Mouse (Mus musculus) telencephalon, adult 2 months (tissue): ENCODE measurements around the gene Tsga10.
A peak's percentile ranks its signal among the peaks of the same experiment; 100 is the strongest.

Source experiments
- DNase-seq: peaks from one replicate; pipeline ENCODE4 v3.0.0-alpha.2; 2011; ENCODE audit warnings: low read depth, low spot score

Gene Tsga10

GRCm38 (mm10) chr1:37866286-37866685 is at the start of gene Tsga10:
Gene Tsga10 (minus strand): TSS chr1:37866429.
- no peak for DNase-seq

- DNase-seq = no peak
Observed at GRCm38 (mm10) chr1:37912751-37913150, 46.5 kb upstream of the Tsga10 start.

GRCm38 (mm10) chr1:37903178-37903577 is 36.9 kb upstream of the Tsga10 start:
- DNase-seq = peak; percentile 16

- no peak for DNase-seq
Observed at GRCm38 (mm10) chr1:37900288-37900687, 34.1 kb upstream of the Tsga10 start.

DNA sequence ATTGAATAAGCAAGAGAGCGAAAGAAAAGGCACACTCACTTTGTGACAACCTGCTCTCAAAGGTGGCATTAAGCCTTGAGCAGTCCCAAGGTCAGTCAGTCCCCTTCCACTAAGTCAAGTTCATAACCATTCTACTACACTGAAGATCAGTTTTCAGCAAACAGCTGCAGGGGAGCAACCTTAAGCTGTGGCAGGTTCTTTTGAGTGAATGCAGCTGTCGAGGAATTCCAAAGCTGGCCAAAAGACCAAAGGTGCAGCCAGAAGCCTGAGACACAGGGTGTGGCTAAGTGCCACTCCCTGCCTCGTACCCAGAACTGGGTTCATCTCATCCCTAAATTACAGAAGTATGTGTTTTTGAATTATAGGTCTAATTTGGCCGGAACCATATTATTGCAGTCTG is 33.6 kb upstream of the Tsga10 start:
- no peak for DNase-seq

DNA sequence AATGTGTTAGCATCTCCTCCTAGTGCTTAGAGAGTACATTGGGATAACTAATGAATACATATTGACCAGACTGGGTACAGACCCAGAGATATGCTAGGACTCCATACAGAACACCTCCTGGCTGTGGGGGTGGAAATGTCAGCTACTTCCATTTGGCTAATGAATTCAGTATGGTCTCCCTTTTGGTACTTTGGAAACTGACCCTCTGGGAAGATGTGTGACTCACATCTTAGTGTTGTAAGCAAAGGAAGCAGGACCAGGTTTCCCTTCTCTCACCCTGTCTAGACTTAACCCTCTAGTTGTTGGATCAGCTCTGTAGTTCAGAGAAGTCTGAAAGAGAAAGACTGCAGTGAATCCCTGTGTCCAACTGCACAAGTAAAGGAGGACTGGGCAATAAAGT is 28.4 kb upstream of the Tsga10 start:
- no peak for DNase-seq

- no peak for DNase-seq
Observed at GRCm38 (mm10) chr1:37891400-37891799, 25.2 kb upstream of the Tsga10 start.

DNA sequence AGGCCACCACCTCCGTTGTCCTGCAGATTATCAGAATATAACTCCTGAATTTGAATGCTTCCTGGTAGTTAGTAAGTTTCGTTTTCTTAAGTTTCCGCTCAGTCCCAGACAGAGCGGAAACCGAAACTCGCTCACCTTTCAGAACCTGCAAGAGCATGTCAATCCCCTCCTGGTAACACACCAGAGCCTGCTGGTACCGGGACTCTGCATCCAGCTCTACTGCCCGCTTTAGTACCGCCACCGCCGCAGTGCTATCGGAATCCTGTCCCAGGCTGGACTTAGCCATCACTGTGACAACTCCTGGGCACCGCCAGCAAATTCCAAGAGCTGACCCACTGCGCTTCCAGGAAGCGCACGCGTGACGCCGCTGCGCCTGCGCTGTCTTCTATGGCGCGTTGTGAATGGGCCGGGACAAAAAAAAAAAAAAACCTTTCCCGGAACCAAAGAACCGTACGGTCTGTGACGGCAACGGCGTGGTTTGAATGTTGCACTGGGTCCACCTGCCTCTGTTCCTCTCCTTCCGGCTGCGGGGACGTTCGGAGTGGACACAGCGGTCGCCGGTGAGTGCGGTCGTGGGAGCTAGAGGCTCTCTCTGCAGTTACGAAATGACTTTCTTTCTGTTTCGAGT is 23.9 kb upstream of the Tsga10 start, which contains the start of the genes Mitd1 and Mrpl30:
Gene Mitd1, minus strand, starts transcription at position 387 of the 628 bp plus-strand sequence.
Gene Mrpl30, plus strand, starts transcription at position 453 of the 628 bp plus-strand sequence.
- DNase-seq = peak; percentile 88

- DNase-seq = no peak
Observed at GRCm38 (mm10) chr1:37889206-37889605, 23.0 kb upstream of the Tsga10 start.

GRCm38 (mm10) chr1:37884451-37884850 is 18.2 kb upstream of the Tsga10 start:
- no peak for DNase-seq

GRCm38 (mm10) chr1:37883411-37883810 is 17.2 kb upstream of the Tsga10 start:
- no peak for DNase-seq

DNA sequence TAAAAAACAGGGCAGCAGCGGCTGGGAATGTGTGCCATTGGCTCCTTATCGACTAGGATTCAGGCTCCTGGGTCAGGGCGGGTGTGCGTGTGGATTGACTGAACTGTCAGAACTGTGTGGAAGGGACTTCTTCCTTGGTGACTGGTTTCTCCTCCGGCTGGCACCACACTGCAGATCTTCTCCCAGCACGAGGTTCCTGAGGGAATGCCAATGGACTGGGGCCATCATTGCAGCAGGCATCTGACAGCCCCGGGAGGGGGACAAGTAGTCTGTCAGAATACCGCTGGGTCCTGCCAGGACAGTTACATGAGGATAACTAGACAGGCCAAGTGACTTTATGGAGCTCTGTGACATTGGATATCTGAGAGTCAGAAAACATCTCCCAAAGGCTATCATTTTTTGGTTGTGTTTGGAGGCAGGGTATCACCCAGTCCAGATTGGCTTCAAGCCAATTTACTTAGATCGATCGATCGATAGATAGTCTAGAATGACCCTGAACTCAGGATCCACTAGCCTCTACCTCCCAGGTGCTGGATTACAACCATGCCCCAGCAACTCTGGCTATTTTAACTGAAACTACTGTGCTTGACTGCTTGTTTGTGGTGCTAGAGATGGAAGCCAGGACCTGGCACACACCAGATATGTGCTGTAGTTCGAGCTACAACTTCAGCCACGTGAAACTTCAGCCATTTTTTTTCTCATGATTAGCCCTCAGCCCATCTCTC is 11.7 kb upstream of the Tsga10 start:
- no peak for DNase-seq

DNA sequence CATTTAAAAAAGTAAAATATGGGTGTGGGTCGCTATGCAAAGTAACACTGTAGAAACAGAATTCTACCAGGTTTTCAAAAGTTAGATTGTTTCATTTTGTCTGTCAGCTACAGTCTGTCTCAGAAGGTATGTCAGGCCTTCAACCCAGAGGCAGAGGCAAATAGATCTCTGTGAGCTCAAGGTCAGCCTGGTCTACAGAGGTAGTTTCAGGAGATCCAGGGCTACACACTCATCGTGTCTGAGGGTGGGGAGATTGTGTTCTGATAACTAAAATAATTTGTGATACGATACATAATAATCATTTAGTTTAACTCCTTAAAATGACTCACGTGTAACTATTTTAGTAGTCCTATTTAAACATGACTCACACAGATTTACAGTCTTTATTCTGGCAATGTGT is 6.9 kb upstream of the Tsga10 start:
- no peak for DNase-seq

GRCm38 (mm10) chr1:37872131-37873067 is 6.2 kb upstream of the Tsga10 start:
- DNase-seq = peak; percentile 89

GRCm38 (mm10) chr1:37871704-37872103 is 5.5 kb upstream of the Tsga10 start, which contains the start of gene Lipt1:
Gene Lipt1 (plus strand): TSS chr1:37871738.
- DNase-seq = peak; percentile 21

DNA sequence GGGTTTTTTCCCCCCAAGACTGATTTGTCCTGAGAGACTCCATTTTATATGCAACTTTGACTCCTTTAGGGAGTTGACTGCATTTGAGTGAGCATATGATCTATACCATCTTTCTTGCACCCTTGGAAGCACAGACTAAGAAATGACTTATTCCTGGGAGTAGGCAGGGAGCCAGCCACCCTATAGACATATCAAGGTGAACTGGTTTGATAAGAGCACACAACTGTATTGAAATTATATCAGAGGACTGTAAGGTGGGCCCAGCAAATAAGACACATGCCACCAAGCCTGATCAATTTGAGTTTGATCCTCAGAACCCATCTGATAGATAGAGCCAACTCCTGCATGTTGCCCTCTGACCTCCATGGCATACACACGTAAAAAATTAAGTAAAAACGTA is 3.1 kb upstream of the Tsga10 start:
- no peak for DNase-seq

- DNase-seq = no peak
Observed at GRCm38 (mm10) chr1:37868640-37869039, 2.4 kb upstream of the Tsga10 start.

DNA sequence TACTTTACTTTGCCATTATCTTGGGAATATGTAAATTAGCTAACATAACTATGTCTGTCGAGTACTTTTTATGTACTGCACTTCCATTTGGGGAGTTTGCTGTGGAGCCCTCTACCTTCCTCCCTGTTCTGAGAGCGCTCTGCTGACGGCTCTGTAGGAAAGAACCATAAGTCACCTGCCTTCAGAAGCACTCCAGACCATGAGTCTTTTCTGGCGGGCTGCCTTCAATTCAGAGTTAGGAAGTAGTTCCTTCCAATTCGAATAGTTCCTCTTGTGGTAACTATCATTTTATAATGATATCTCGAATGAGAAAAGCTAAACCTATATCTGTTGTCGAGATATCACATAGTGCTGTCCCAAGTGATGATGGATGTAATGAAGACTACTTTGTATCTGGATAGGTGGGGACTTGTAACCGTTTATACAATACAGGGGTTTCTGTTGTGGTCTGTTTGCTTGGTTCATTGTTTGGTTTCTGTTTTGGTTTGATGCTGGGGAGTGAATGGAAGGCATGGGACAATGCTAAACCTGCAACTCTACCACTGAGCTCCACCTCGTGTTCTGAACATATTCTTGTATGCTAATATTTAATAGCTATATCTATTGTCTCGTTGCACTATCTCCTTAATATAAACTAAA is 1.6 kb upstream of the Tsga10 start:
- no peak for DNase-seq

DNA sequence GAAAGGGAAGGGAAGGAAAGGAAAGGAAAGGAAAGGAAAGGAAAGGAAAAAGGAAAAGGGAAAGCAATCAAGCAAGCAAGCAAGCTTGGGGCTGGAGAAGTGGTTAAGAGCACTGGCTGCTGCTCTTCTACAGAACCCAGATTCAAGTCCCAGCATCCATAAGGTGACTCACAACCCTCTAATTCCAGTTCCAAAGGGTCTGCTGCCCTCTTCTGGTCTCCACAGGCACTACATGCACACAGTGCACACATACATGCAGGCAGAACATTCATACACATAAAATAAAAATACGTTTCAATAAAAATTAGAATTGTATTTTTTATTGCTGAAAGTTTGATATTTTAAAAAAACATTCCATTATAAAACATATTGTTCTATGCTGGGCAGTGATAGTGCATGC is 827 bp upstream of the Tsga10 start:
- no peak for DNase-seq

DNA sequence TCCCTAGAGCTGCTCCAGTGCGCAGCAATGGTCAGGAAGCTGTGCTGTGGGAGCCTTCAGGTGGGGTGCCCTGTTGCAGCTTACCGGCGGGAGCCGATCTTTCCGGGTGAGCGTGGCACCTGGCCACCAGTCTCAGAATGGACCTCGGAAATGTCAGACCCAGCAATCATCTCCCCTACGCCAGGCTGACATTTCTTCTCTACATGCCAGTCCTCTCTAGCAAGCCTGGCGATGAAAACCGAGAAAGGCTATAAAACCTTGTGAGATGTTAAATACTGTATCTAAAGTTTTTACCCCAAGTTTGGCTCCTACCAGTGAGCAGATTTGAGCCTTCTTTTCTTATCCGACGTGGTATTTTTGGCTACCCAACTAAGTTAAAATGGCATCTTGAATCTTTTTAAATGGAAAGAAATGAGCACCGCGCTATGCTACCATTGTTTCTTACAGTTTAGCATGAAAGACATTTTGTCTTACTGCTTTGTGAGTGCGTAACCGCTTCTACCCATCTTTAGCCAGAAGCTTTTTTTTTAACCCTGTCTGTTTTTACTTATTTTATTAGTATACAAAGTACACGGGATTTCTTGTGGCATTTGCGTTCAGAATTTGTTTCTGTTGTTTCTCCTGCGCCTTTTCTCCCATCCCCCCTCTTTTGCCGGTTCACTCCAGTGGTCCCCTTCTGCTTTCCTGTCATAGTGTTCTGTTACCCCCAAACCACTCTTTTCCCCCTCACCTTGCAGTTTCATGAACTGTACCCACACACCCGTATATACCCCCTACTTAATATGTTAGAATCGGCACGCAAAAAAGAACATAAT is 621 bp downstream of the Tsga10 start:
- peak; percentile 15 for DNase-seq
